Mouse (Mus musculus) heart, adult 2 months (tissue): Measurements from ENCODE around the gene Capn11.

Experiments used
- CTCF ChIP-seq: fragments of 200-600 bp; IDR thresholded peaks from 2 replicates; pipeline ENCODE4 v1.8.1; 2022; ENCODE audit warnings: antibody characterized with exemption, mild to moderate bottlenecking, moderate library complexity
- EP300 ChIP-seq: fragments of 200-500 bp; IDR thresholded peaks from 2 replicates; pipeline ENCODE4 v1.6.1; 2011; ENCODE audit warnings: low read depth, low read length, control low read depth; ENCODE audit not compliant: insufficient read depth
- POLR2A ChIP-seq: fragments of 200-500 bp; IDR thresholded peaks from 2 replicates; pipeline ENCODE4 v1.6.1; 2011; ENCODE audit warnings: mild to moderate bottlenecking, low read depth, low read length, control low read depth; ENCODE audit not compliant: insufficient read depth

- TF ChIP-seq POLR2A (no peak), CTCF (no peak), EP300 (no peak)
Measured at GRCm38 (mm10) chr17:45664608-45665007, 5.5 kb upstream of the Capn11 start.
